Mouse (Mus musculus): ENCODE measurements around the gene Bbs4. TPM values are rescaled to one million over a fixed set of nuclear protein-coding genes. Genes with fewer than 3 reads are reported as not detected.
A peak's percentile ranks its signal among the peaks of the same experiment; 100 is the strongest.

Bbs4 gene
- polyA plus RNA-seq, 1 experiment from 2014 or later: 22.0 TPM

DNA sequence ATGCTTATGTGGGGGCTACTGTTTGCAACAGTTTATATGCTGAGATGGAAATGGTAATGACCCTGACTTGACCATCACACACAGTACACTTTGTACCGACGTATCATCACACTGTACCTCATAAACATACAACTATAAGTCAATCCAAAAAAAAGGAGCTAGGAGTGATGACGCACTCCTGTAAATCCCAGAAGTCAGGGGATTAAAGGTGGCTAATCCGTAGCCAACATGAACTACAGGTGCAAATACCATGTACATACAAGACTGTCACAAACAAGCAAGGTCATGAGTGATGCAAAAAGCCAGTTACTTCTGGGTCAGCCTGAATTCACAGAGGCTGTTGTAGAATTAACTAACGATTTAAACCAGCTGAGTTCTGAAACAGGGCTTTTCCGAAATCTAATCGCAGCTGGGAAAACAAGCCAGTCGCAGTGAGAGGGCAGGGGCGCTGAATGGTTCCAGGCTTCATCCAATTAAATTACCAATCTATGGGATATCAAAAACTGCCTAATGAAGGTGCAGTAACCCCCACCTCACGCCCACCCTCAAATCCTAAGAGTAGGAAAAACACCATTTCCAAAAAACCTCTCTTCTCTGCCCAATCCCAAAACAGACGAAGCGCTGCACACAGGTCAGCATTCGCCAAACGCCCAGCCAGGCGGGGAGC is 589 bp downstream of the Bbs4 start:
- H3K36me3 ChIP-seq (ENCODE audit: control insufficient read depth, insufficient read depth, low read length): no peaks in the 10 kb centered on the region
- peak overlapping the region; percentile 80 for H3K27ac ChIP-seq (ENCODE audit: low read depth, low read length)
- no peaks in the 10 kb centered on the region for H3K9me3 ChIP-seq (ENCODE audit: control insufficient read depth, low read length)
- no peaks in the 10 kb centered on the region for H3K27me3 ChIP-seq (ENCODE audit: control insufficient read depth, insufficient read depth, low read length)
- 13% methylated on average over 15 of the region's 15 CpGs for WGBS
- peak overlapping the region; percentile 35 for H3K4me2 ChIP-seq (replicated peaks; ENCODE audit: low read depth, low read length)
- ATAC-seq (ENCODE audit: low FRiP score): no peak
- no peak for DNase-seq (ENCODE audit: low spot score)
- peak overlapping the region; percentile 66 for H3K4me3 ChIP-seq (ENCODE audit: low read depth, low read length)
- H3K9ac ChIP-seq (ENCODE audit: low read depth, low read length): peak overlapping the region; percentile 78
- H3K4me1 ChIP-seq (replicated peaks; ENCODE audit: control insufficient read depth, insufficient read depth, low read length): no peaks in the 10 kb centered on the region

DNA sequence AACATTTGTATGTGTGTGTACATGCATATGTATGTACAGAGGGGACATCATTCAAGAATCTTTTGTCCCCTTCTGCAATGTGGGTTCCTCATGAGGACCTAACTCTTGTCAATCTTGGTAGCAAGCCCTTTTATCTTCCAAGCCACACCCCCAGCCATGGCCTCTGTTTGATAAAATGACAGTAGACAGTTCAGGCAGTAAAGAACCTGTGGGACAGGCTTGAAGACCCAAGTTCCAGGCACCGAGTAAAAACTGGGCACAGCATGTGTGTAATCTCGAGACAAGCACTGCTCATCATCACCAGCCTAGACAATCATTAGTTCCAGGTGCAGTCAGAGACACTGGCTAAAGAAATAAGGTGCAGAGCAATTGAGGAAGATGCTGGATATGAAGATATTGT is 7.1 kb downstream of the Bbs4 start:
- peaks cover 4% of the 10 kb centered on the region; the same call in 1 of the 2 replicates for H3K36me3 ChIP-seq (ENCODE audit: control insufficient read depth, insufficient read depth, low read length)
- H3K4me1 ChIP-seq (replicated peaks; ENCODE audit: control insufficient read depth, insufficient read depth, low read length): no peaks in the 10 kb centered on the region
- no peak overlapping the region for H3K27ac ChIP-seq (ENCODE audit: low read depth, low read length)
- H3K27me3 ChIP-seq (ENCODE audit: control insufficient read depth, insufficient read depth, low read length): no peaks in the 10 kb centered on the region
- no peaks in the 10 kb centered on the region for H3K9me3 ChIP-seq (ENCODE audit: control insufficient read depth, low read length)
- H3K4me3 ChIP-seq (ENCODE audit: low read depth, low read length): no peak overlapping the region
- no peak for DNase-seq (ENCODE audit: low spot score)
- no peak for ATAC-seq (ENCODE audit: low FRiP score)
- 76% methylated on average over 2 of the region's 2 CpGs for WGBS
- H3K4me2 ChIP-seq (replicated peaks; ENCODE audit: low read depth, low read length): no peak overlapping the region
- H3K9ac ChIP-seq (ENCODE audit: low read depth, low read length): no peak overlapping the region

DNA sequence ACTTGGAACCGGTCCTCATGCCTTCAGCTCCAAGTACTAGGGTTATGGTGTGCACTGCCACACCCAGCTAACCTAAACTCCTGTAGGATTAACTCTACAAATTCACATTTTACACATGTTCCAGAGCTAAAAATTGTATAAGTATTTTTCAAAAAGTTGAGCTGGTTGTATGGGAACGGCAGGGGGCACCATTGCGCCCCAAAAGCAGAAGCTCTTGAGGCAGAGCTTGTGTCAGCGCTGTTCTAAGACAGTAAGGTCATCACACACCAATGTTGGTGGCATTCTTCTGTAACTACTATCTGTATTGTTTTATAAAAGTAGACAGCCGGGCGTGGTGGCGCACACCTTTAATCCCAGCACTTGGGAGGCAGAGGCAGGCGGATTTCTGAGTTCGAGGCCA is 13.3 kb downstream of the Bbs4 start:
- H3K4me3 ChIP-seq (ENCODE audit: low read depth, low read length): no peak overlapping the region
- H3K36me3 ChIP-seq (ENCODE audit: control insufficient read depth, insufficient read depth, low read length): peaks cover 4% of the 10 kb centered on the region; the same call in 1 of the 2 replicates
- 91% methylated on average over 8 of the region's 9 CpGs for WGBS
- DNase-seq (ENCODE audit: low spot score): peak; percentile 37
- H3K4me2 ChIP-seq (replicated peaks; ENCODE audit: low read depth, low read length): no peak overlapping the region
- ATAC-seq (ENCODE audit: low FRiP score): no peak
- no peak overlapping the region for H3K9ac ChIP-seq (ENCODE audit: low read depth, low read length)
- no peaks in the 10 kb centered on the region for H3K4me1 ChIP-seq (replicated peaks; ENCODE audit: control insufficient read depth, insufficient read depth, low read length)
- H3K27ac ChIP-seq (ENCODE audit: low read depth, low read length): no peak overlapping the region
- H3K9me3 ChIP-seq (ENCODE audit: control insufficient read depth, low read length): no peaks in the 10 kb centered on the region
- no peaks in the 10 kb centered on the region for H3K27me3 ChIP-seq (ENCODE audit: control insufficient read depth, insufficient read depth, low read length)

DNA sequence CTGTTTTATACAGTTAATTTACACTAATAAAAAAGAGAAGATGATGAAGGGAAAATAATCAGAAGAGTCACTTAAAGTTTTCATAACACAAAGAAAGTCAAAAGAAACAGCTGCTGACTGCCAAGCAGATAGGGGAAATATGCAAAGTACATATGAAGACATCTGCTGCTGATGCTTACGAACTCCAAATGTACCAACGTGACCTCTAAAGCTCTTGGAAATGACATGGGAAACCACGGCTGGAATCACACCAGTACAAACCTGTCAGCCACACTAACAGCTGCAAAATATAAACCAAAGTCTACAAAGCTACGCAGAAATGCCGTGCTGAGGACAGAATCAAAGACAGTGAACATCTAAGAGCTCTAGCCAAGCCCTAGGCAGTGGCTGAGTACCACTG is 14.2 kb downstream of the Bbs4 start:
- no peaks in the 10 kb centered on the region for H3K4me1 ChIP-seq (replicated peaks; ENCODE audit: control insufficient read depth, insufficient read depth, low read length)
- no peaks in the 10 kb centered on the region for H3K9me3 ChIP-seq (ENCODE audit: control insufficient read depth, low read length)
- no peak overlapping the region for H3K4me2 ChIP-seq (replicated peaks; ENCODE audit: low read depth, low read length)
- H3K4me3 ChIP-seq (ENCODE audit: low read depth, low read length): no peak overlapping the region
- DNase-seq (ENCODE audit: low spot score) (no peak), ATAC-seq (ENCODE audit: low FRiP score) (no peak)
- H3K27me3 ChIP-seq (ENCODE audit: control insufficient read depth, insufficient read depth, low read length): no peaks in the 10 kb centered on the region
- H3K27ac ChIP-seq (ENCODE audit: low read depth, low read length): no peak overlapping the region
- WGBS: 94% methylated on average over 5 of the region's 5 CpGs
- peaks cover 4% of the 10 kb centered on the region; the same call in 1 of the 2 replicates for H3K36me3 ChIP-seq (ENCODE audit: control insufficient read depth, insufficient read depth, low read length)
- H3K9ac ChIP-seq (ENCODE audit: low read depth, low read length): no peak overlapping the region

DNA sequence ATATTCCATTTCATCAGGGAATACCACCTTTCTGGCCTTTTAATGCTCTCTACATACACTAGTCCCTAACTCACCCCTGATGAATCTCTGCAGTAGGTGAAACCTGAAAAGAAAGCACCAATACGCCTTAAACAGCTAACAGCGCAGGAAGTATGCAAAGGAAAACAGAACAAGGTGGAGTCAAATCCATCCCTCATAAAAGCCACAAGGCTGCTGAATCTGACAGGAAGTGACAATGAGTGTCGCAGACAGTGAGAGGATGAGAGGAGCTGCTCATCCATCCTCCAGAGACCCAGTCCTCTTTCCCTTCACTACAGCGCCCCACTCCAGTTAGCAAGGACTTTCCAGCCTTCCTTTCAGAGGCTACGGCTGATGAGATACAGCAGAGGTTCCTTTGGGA is 14.9 kb downstream of the Bbs4 start:
- H3K9me3 ChIP-seq (ENCODE audit: control insufficient read depth, low read length): no peaks in the 10 kb centered on the region
- H3K4me1 ChIP-seq (replicated peaks; ENCODE audit: control insufficient read depth, insufficient read depth, low read length): no peaks in the 10 kb centered on the region
- no peak for ATAC-seq (ENCODE audit: low FRiP score)
- no peaks in the 10 kb centered on the region for H3K27me3 ChIP-seq (ENCODE audit: control insufficient read depth, insufficient read depth, low read length)
- no peak overlapping the region for H3K4me3 ChIP-seq (ENCODE audit: low read depth, low read length)
- 82% methylated on average over 5 of the region's 5 CpGs for WGBS
- no peak for DNase-seq (ENCODE audit: low spot score)
- peaks cover 4% of the 10 kb centered on the region; the same call in 1 of the 2 replicates for H3K36me3 ChIP-seq (ENCODE audit: control insufficient read depth, insufficient read depth, low read length)
- H3K4me2 ChIP-seq (replicated peaks; ENCODE audit: low read depth, low read length): no peak overlapping the region
- no peak overlapping the region for H3K27ac ChIP-seq (ENCODE audit: low read depth, low read length)
- H3K9ac ChIP-seq (ENCODE audit: low read depth, low read length): no peak overlapping the region

DNA sequence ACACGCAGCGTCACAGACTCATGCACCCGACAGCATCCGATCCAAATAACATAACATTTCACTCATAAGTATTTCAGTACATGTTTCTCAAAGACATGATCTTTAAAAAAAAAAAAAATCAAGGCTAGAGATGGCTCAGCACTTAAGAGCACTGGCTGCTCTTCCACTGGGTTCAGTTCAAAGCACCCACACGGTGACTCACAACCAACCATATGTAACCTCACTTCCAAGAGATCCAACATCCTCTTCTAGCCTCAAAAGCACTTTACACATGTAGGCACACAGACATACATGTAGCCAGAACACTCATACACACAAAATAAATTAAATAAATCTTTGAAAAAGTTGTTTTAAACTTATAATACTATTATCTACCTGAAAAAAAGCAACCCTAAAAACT is 15.4 kb downstream of the Bbs4 start:
- H3K9ac ChIP-seq (ENCODE audit: low read depth, low read length): no peak overlapping the region
- 92% methylated on average over 5 of the region's 5 CpGs for WGBS

DNA sequence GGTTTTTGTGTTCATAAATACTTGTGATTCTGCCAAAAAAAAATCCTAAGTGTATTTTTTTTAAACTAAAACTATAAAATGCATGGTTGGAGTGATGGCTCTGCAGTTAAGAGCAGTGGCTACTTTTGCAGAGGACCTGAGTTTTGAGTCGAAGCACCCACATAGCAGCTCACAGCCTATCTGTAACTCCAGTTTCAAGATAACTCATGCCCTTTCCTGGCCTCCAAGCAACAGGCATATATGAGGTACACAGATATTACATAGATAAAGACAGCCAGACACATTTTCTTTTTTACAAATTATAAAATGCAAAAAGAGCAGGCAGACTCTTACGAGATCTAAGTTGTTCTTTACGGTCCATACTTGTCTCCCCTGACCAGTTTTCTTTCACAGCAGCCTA is 16.8 kb downstream of the Bbs4 start:
- Histone ChIP-seq H3K27ac (ENCODE audit: low read depth, low read length) (no peak overlapping the region), H3K4me2 (replicated peaks; ENCODE audit: low read depth, low read length) (no peak overlapping the region), H3K4me3 (ENCODE audit: low read depth, low read length) (no peak overlapping the region), H3K36me3 (ENCODE audit: control insufficient read depth, insufficient read depth, low read length) (peaks cover 1% of the 10 kb centered on the region; the same call in 1 of the 2 replicates), H3K9ac (ENCODE audit: low read depth, low read length) (no peak overlapping the region), H3K27me3 (ENCODE audit: control insufficient read depth, insufficient read depth, low read length) (no peaks in the 10 kb centered on the region), H3K4me1 (replicated peaks; ENCODE audit: control insufficient read depth, insufficient read depth, low read length) (no peaks in the 10 kb centered on the region), H3K9me3 (ENCODE audit: control insufficient read depth, low read length) (no peaks in the 10 kb centered on the region)
- no peak for DNase-seq (ENCODE audit: low spot score)
- WGBS: 89% methylated on average over 3 of the region's 3 CpGs
- no peak for ATAC-seq (ENCODE audit: low FRiP score)

More for the DNA sequence above, 15.4 kb downstream of the Bbs4 start:
- Histone ChIP-seq H3K27ac (ENCODE audit: low read depth, low read length) (no peak overlapping the region), H3K36me3 (ENCODE audit: control insufficient read depth, insufficient read depth, low read length) (peaks cover 4% of the 10 kb centered on the region; the same call in 1 of the 2 replicates), H3K4me2 (replicated peaks; ENCODE audit: low read depth, low read length) (no peak overlapping the region), H3K9me3 (ENCODE audit: control insufficient read depth, low read length) (no peaks in the 10 kb centered on the region), H3K4me1 (replicated peaks; ENCODE audit: control insufficient read depth, insufficient read depth, low read length) (no peaks in the 10 kb centered on the region), H3K27me3 (ENCODE audit: control insufficient read depth, insufficient read depth, low read length) (no peaks in the 10 kb centered on the region), H3K4me3 (ENCODE audit: low read depth, low read length) (no peak overlapping the region)
- ATAC-seq (ENCODE audit: low FRiP score) (no peak), DNase-seq (ENCODE audit: low spot score) (no peak)

DNA sequence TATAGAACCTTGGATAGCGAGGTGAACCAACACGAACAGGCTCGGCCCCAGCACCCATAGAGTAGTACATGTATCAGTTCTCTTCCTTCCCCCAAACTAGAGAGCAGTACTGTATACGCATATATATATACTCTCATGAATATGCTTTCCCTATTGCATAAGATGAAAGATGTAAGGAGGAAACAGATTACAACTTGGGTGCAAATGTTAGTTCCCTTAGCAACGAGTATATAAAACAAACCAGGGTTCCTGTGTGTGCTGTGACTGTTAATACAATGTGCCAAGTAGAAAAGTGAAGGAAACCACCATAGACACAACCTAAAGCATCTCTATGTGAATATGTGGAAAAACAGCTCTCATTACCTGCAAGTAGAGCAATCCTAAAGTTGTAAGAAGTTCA is 23.3 kb downstream of the Bbs4 start:
- H3K36me3 ChIP-seq (ENCODE audit: control insufficient read depth, insufficient read depth, low read length): no peaks in the 10 kb centered on the region

DNA sequence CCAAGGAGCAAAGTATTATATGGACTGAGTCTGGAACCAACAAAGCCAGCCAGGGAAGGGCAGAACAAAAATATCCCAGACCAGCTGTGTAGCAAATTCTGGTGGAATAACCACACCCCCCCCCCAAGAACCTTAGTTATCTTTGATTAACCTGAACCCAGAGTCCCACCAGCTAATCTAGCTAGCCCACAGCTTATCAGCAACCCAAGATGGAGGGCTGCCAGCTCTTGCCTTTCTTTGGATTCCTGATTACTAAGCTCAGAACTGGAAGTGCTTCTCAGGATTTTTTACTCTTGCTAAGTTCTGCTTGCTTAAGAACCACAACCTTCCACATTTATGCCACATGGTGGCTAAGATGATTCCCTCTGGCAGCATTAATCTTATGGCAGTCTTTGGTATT is 29.0 kb downstream of the Bbs4 start:
- H3K4me1 ChIP-seq (replicated peaks; ENCODE audit: control insufficient read depth, insufficient read depth, low read length): no peaks in the 10 kb centered on the region
- ATAC-seq (ENCODE audit: low FRiP score) (no peak), DNase-seq (ENCODE audit: low spot score) (no peak)
- H3K36me3 ChIP-seq (ENCODE audit: control insufficient read depth, insufficient read depth, low read length): 0 out of 2 replicates have a peak, but pooled peaks cover 2% of the 10 kb centered on the region
- H3K9ac ChIP-seq (ENCODE audit: low read depth, low read length): no peak overlapping the region
- no peaks in the 10 kb centered on the region for H3K9me3 ChIP-seq (ENCODE audit: control insufficient read depth, low read length)
- no peak overlapping the region for H3K27ac ChIP-seq (ENCODE audit: low read depth, low read length)
- H3K4me3 ChIP-seq (ENCODE audit: low read depth, low read length): no peak overlapping the region
- H3K4me2 ChIP-seq (replicated peaks; ENCODE audit: low read depth, low read length): no peak overlapping the region
- H3K27me3 ChIP-seq (ENCODE audit: control insufficient read depth, insufficient read depth, low read length): no peaks in the 10 kb centered on the region

More for the DNA sequence above, 23.3 kb downstream of the Bbs4 start:
- H3K4me2 ChIP-seq (replicated peaks; ENCODE audit: low read depth, low read length): no peak overlapping the region
- H3K27ac ChIP-seq (ENCODE audit: low read depth, low read length): no peak overlapping the region
- H3K9ac ChIP-seq (ENCODE audit: low read depth, low read length): no peak overlapping the region
- H3K4me3 ChIP-seq (ENCODE audit: low read depth, low read length): no peak overlapping the region
- H3K9me3 ChIP-seq (ENCODE audit: control insufficient read depth, low read length): no peaks in the 10 kb centered on the region
- no peaks in the 10 kb centered on the region for H3K4me1 ChIP-seq (replicated peaks; ENCODE audit: control insufficient read depth, insufficient read depth, low read length)
- DNase-seq (ENCODE audit: low spot score) (no peak), ATAC-seq (ENCODE audit: low FRiP score) (no peak)
- H3K27me3 ChIP-seq (ENCODE audit: control insufficient read depth, insufficient read depth, low read length): no peaks in the 10 kb centered on the region
- WGBS: 94% methylated on average over 5 of the region's 5 CpGs
